Mouse (Mus musculus) ES-Bruce4 (cell line): ENCODE measurements around the gene Rps6kb1.

Experiments used
- CTCF ChIP-seq: IDR thresholded peaks from one replicate; pipeline ENCODE4 v1.8.1; 2011; ENCODE audit warnings: low read depth, low read length
- EP300 ChIP-seq: IDR thresholded peaks from 2 replicates; pipeline ENCODE4 v1.6.1; 2011; ENCODE audit warnings: low read depth, low read length; ENCODE audit not compliant: insufficient read depth
- POLR2A ChIP-seq: IDR thresholded peaks from one replicate; pipeline ENCODE4 v1.8.1; 2011; ENCODE audit warnings: low read length; ENCODE audit not compliant: insufficient read depth

DNA sequence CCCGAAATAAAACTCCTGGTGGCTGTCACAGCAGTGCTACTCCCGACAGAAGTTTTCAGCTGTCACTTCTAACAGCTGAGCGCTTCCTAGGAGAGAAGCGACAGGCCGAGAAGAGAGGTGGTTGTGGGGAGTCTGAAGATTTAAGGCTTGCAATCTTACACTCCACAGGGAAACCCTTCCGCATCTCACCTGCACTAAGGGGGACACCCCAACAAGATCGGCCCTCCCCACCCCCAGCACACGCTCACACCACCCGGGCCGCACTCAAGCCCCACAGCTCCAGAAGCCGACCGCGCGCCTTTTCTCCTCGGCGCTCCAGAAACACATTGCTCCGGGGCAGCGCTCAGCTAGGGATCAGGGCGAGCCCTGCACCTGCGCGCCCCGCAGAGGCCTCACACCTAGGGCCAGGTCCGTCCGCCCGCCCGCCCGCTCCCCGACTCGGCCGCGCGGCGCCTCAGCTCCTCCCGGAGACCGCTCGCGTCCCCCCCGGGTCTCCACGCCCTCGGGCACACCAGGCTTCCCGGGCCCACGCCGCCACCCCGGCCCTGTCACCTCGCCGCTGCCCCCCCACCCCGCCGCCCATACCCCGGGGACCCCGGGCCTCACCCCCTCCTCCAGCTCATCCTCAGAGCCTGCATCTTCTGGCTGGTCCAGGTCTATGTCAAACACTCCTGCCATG is 506 bp downstream of the Rps6kb1 start:
- TF ChIP-seq POLR2A, result no peak
- TF ChIP-seq CTCF, result no peak
- no peak for TF ChIP-seq EP300
